ENCODE assay signal across 19 mouse cellular contexts in genomic region chr8:102698232-102698837, GRCm38 (mm10).
DNase-seq lines count a peak whose midpoint lies in the region; ATAC-seq and TF ChIP-seq lines count a peak whose summit lies in the region.
"Had no signal": no experiment of that assay in that cellular context is flagged by ENCODE, and none has a peak within 500 bp of the region (broad histone marks: within the 10 kb centered on the region; RNA-seq: fewer than 3 reads in every experiment).

No protein-coding gene starts in this region.

- H3K4me2 ChIP-seq in hindbrain, embryonic 13.5 days, result no peak overlapping the region
- no peak overlapping the region for H3K4me2 ChIP-seq in neural tube, embryonic 13.5 days
- no peak overlapping the region for H3K4me2 ChIP-seq in intestine, embryonic 16.5 days (ENCODE audit: low read depth, low read length)
- H3K4me2 ChIP-seq: heart, embryonic 15.5 days; stomach, embryonic 15.5 days had no signal

- H3K9ac ChIP-seq in hindbrain, embryonic 13.5 days, result no peak overlapping the region
- H3K9ac ChIP-seq in neural tube, embryonic 13.5 days, result no peak overlapping the region
- H3K9ac ChIP-seq in intestine, embryonic 16.5 days (ENCODE audit: low read depth, low read length), result no peak overlapping the region
- H3K9ac ChIP-seq: heart, embryonic 15.5 days; stomach, embryonic 15.5 days had no signal

- peak; percentile 73 for ATAC-seq in hindbrain, embryonic 13.5 days (ENCODE audit: low FRiP score)
- peak; percentile 61; the same call in 1 of the 2 replicates for ATAC-seq in neural tube, embryonic 13.5 days (ENCODE audit: low read depth)
- no peak for ATAC-seq in intestine, embryonic 16.5 days

- DNase-seq in layer of hippocampus, adult 2 months (ENCODE audit: low spot score in 2 of 2), result no peak
- DNase-seq in layer of hippocampus, adult 8-10 months (ENCODE audit: low spot score in 2 of 2), result no peak
- DNase-seq in adrenal gland, postnatal 36 days, result no peak
- DNase-seq in adrenal gland, adult 2 months, result no peak
- DNase-seq: adrenal gland, postnatal 25 days; cerebellum, postnatal 10 days; embryo, embryonic 11 days; gastrocnemius, postnatal 10 days; heart, adult 18-20 months; kidney, adult 8-10 months; kidney, postnatal 4 days; left cerebral cortex, postnatal 4 days; lung, adult 18-20 months had no signal

- H3K27me3 ChIP-seq in hindbrain, embryonic 13.5 days, result no peaks in the 10 kb centered on the region
- no peaks in the 10 kb centered on the region for H3K27me3 ChIP-seq in neural tube, embryonic 13.5 days
- H3K27me3 ChIP-seq in intestine, embryonic 16.5 days (replicated peaks; ENCODE audit: control insufficient read depth, insufficient read depth, low read length), result no peaks in the 10 kb centered on the region
- H3K27me3 ChIP-seq: stomach, embryonic 15.5 days had no signal

- H3K36me3 ChIP-seq in hindbrain, embryonic 13.5 days, result no peaks in the 10 kb centered on the region
- no peaks in the 10 kb centered on the region for H3K36me3 ChIP-seq in neural tube, embryonic 13.5 days
- no peaks in the 10 kb centered on the region for H3K36me3 ChIP-seq in intestine, embryonic 16.5 days (ENCODE audit: control insufficient read depth, insufficient read depth, low read length)
- H3K36me3 ChIP-seq: heart, embryonic 15.5 days; stomach, embryonic 15.5 days had no signal

- peaks cover 10% of the 10 kb centered on the region; the same call in 1 of the 2 replicates for H3K4me1 ChIP-seq in embryonic fibroblast, embryonic 13.5 days (ENCODE audit: control insufficient read depth, insufficient read depth, low read length)
- peaks cover 14% of the 10 kb centered on the region; the same call in 1 of the 2 replicates for H3K4me1 ChIP-seq in hindbrain, embryonic 13.5 days (replicated peaks)
- H3K4me1 ChIP-seq in neural tube, embryonic 13.5 days (replicated peaks), result peaks cover 19% of the 10 kb centered on the region
- no peaks in the 10 kb centered on the region for H3K4me1 ChIP-seq in intestine, embryonic 16.5 days (ENCODE audit: control insufficient read depth, insufficient read depth, low read length)
- H3K4me1 ChIP-seq: heart, embryonic 15.5 days; stomach, embryonic 15.5 days had no signal

- 23% methylated on average over 11 of the region's 11 CpGs for WGBS in hindbrain, embryonic 13.5 days
- 23% methylated on average over 11 of the region's 11 CpGs for WGBS in neural tube, embryonic 13.5 days
- 43% methylated on average over 11 of the region's 11 CpGs for WGBS in intestine, embryonic 16.5 days

- H3K9me3 ChIP-seq in hindbrain, embryonic 13.5 days, result no peaks in the 10 kb centered on the region
- no peaks in the 10 kb centered on the region for H3K9me3 ChIP-seq in neural tube, embryonic 13.5 days
- no peaks in the 10 kb centered on the region for H3K9me3 ChIP-seq in intestine, embryonic 16.5 days (ENCODE audit: control insufficient read depth, low read length)
- H3K9me3 ChIP-seq: heart, embryonic 15.5 days; stomach, embryonic 15.5 days had no signal

- no peak for TF ChIP-seq CTCF in layer of hippocampus, adult 2 months (conservative IDR thresholded peaks at IDR 0.05)
- TF ChIP-seq CTCF in embryonic fibroblast, embryonic 13.5 days (IDR thresholded peaks at IDR 0.05; ENCODE audit: borderline replicate concordance, insufficient read depth, low read length), result no peak

- no peak overlapping the region for H3K4me3 ChIP-seq in layer of hippocampus, adult 2 months
- no peak overlapping the region for H3K4me3 ChIP-seq in embryonic fibroblast, embryonic 13.5 days (ENCODE audit: insufficient read depth, low read length)
- H3K4me3 ChIP-seq in hindbrain, embryonic 13.5 days, result no peak overlapping the region
- no peak overlapping the region for H3K4me3 ChIP-seq in neural tube, embryonic 13.5 days
- no peak overlapping the region for H3K4me3 ChIP-seq in intestine, embryonic 16.5 days (ENCODE audit: low read length)
- H3K4me3 ChIP-seq: heart, embryonic 15.5 days; stomach, embryonic 15.5 days had no signal

- peak overlapping the region; percentile 56; the same call in 1 of the 2 replicates for H3K27ac ChIP-seq in layer of hippocampus, adult 2 months
- 0 out of 2 replicates have a peak overlapping the region, but pooled peaks have one; percentile 1 for H3K27ac ChIP-seq in embryonic fibroblast, embryonic 13.5 days (ENCODE audit: insufficient read depth, low read length)
- H3K27ac ChIP-seq in hindbrain, embryonic 13.5 days, result no peak overlapping the region
- H3K27ac ChIP-seq in neural tube, embryonic 13.5 days (replicated peaks), result no peak overlapping the region
- no peak overlapping the region for H3K27ac ChIP-seq in intestine, embryonic 16.5 days (ENCODE audit: low read length)
- H3K27ac ChIP-seq: heart, embryonic 15.5 days; stomach, embryonic 15.5 days had no signal

- TF ChIP-seq POLR2A in embryonic fibroblast, embryonic 13.5 days (IDR thresholded peaks at IDR 0.05; ENCODE audit: low read depth, low read length), result no peak

Comparison
In these comparisons a context has a peak if more than half of its experiments do, and no peak if none do; other contexts are left out.
1. H3K27ac ChIP-seq: peak in layer of hippocampus, adult 2 months (single experiment) and embryonic fibroblast, embryonic 13.5 days (single experiment); none in hindbrain, embryonic 13.5 days (single experiment), neural tube, embryonic 13.5 days (single experiment) and intestine, embryonic 16.5 days (single experiment).